Mouse (Mus musculus) hindbrain, embryonic 16.5 days (tissue): ENCODE results near the gene Zfp423. TPM values are rescaled to one million over a fixed set of nuclear protein-coding genes. Genes with fewer than 3 reads are reported as not detected.
A peak's percentile ranks its signal among the peaks of the same experiment; 100 is the strongest.

Experiments
- ATAC-seq: fragments of 200-750 bp; cut with Nextera tagmentation; 2 replicates; pipeline ENCODE4 v1.8.0; 2017; ENCODE audit warnings: moderate TSS enrichment, moderate library complexity
- H3K27ac ChIP-seq: fragments of 300-500 bp; sonication (generic); 2 replicates; pipeline ENCODE4 v1.5.1; 2014; ENCODE audit warnings: low read depth, mild to moderate bottlenecking, control low read depth, low read length, moderate library complexity
- H3K27me3 ChIP-seq: fragments of 300-500 bp; sonication (generic); replicated peaks from 2 replicates; pipeline ENCODE4 v1.6.1; 2014; ENCODE audit warnings: low read length; ENCODE audit not compliant: control insufficient read depth, insufficient read depth
- H3K36me3 ChIP-seq: fragments of 300-500 bp; sonication (generic); 2 replicates; pipeline ENCODE4 v1.6.1; 2014; ENCODE audit warnings: mild to moderate bottlenecking, low read length, moderate library complexity, mixed read lengths; ENCODE audit not compliant: control insufficient read depth, insufficient read depth
- H3K4me1 ChIP-seq: fragments of 300-500 bp; sonication (generic); 2 replicates; pipeline ENCODE4 v1.6.1; 2014; ENCODE audit warnings: low read depth, low read length; ENCODE audit not compliant: control insufficient read depth, insufficient read depth
- H3K4me2 ChIP-seq: fragments of 300-500 bp; sonication (generic); 2 replicates; pipeline ENCODE4 v1.6.1; 2014; ENCODE audit warnings: mild to moderate bottlenecking, low read length, control low read depth, moderate library complexity
- H3K4me3 ChIP-seq: fragments of 300-500 bp; sonication (generic); 2 replicates; pipeline ENCODE4 v1.5.1; 2014; ENCODE audit warnings: mild to moderate bottlenecking, low read length, control low read depth, moderate library complexity
- H3K9ac ChIP-seq: fragments of 300-500 bp; sonication (generic); 2 replicates; pipeline ENCODE4 v1.6.1; 2014; ENCODE audit warnings: low read depth, mild to moderate bottlenecking, control low read depth, low read length, moderate library complexity
- H3K9me3 ChIP-seq: fragments of 300-500 bp; sonication (generic); 2 replicates; pipeline ENCODE4 v1.6.1; 2014; ENCODE audit warnings: mild to moderate bottlenecking, low read length, moderate library complexity; ENCODE audit not compliant: control insufficient read depth
- whole genome bisulfite sequencing: fragments of 180-500 bp; shearing (Covaris S2); extraction: QIAGEN DNeasy Blood & Tissue Kit; methylation state at CpG from one replicate; pipeline ENCODE4 v1.1.7; 2014; 5-methylcytosine and 5-hydroxymethylcytosine counted together
- polyA plus RNA-seq: library from polyadenylated mRNA; unstranded; fragments of >200 nt; fragmentation: Nextera tagmentation; extraction: Ambion mirVana; gene quantifications from 2 replicates; pipeline ENCODE4 v1.2.1, GENCODE M21; 2015

Zfp423 gene
- polyA plus RNA-seq, 1 experiment from 2014 or later = 21.6 TPM

- Histone ChIP-seq H3K27ac (peak overlapping the region; percentile 86), H3K9me3 (no peaks in the 10 kb centered on the region), H3K4me1 (peaks cover 57% of the 10 kb centered on the region), H3K36me3 (no peaks in the 10 kb centered on the region), H3K9ac (peak overlapping the region; percentile 45), H3K4me2 (peak overlapping the region; percentile 29), H3K4me3 (no peak overlapping the region), H3K27me3 (no peaks in the 10 kb centered on the region)
- ATAC-seq = peak; percentile 28
- 13% methylated on average over 25 of the region's 28 CpGs for WGBS
Measured at GRCm38 (mm10) chr8:87690100-87691095, 269.0 kb downstream of the Zfp423 start.

- 41% methylated on average over 6 of the region's 6 CpGs for WGBS
- H3K27me3 ChIP-seq = no peaks in the 10 kb centered on the region
- no peak overlapping the region for H3K4me2 ChIP-seq
- H3K9me3 ChIP-seq = no peaks in the 10 kb centered on the region
- H3K4me3 ChIP-seq = no peak overlapping the region
- ATAC-seq = peak; percentile 24; the same call in 1 of the 2 replicates
- H3K36me3 ChIP-seq = no peaks in the 10 kb centered on the region
- peaks cover 65% of the 10 kb centered on the region for H3K4me1 ChIP-seq
- peak overlapping the region; percentile 86 for H3K27ac ChIP-seq
- peak overlapping the region; percentile 36; the same call in 1 of the 2 replicates for H3K9ac ChIP-seq
Measured at GRCm38 (mm10) chr8:87689192-87689591, 270.2 kb downstream of the Zfp423 start.

- no peaks in the 10 kb centered on the region for H3K9me3 ChIP-seq
- ATAC-seq = no peak
- 40% methylated on average over 4 of the region's 4 CpGs for WGBS
- H3K27ac ChIP-seq = no peak overlapping the region; the same call in 1 of the 2 replicates
- H3K9ac ChIP-seq = no peak overlapping the region
- no peaks in the 10 kb centered on the region for H3K27me3 ChIP-seq
- H3K4me2 ChIP-seq = no peak overlapping the region
- H3K36me3 ChIP-seq = no peaks in the 10 kb centered on the region
- H3K4me1 ChIP-seq = peaks cover 65% of the 10 kb centered on the region
- no peak overlapping the region for H3K4me3 ChIP-seq
Measured at GRCm38 (mm10) chr8:87688348-87688747, 271.0 kb downstream of the Zfp423 start.

GRCm38 (mm10) chr8:87686986-87687698 lies 272.3 kb downstream of the Zfp423 start:
- Histone ChIP-seq H3K36me3 (no peaks in the 10 kb centered on the region), H3K9me3 (no peaks in the 10 kb centered on the region), H3K27me3 (no peaks in the 10 kb centered on the region), H3K4me3 (no peak overlapping the region), H3K4me1 (peaks cover 61% of the 10 kb centered on the region), H3K9ac (0 out of 2 replicates have a peak overlapping the region, but pooled peaks have one; percentile 5), H3K4me2 (no peak overlapping the region), H3K27ac (peak overlapping the region; percentile 65)
- 22% methylated on average over 9 of the region's 10 CpGs for WGBS
- ATAC-seq = peak; percentile 53

GRCm38 (mm10) chr8:87686026-87686425 lies 273.4 kb downstream of the Zfp423 start:
- no peaks in the 10 kb centered on the region for H3K27me3 ChIP-seq
- H3K4me2 ChIP-seq = no peak overlapping the region
- no peaks in the 10 kb centered on the region for H3K9me3 ChIP-seq
- peaks cover 55% of the 10 kb centered on the region for H3K4me1 ChIP-seq
- WGBS = 54% methylated on average over 3 of the region's 3 CpGs
- no peak for ATAC-seq
- no peak overlapping the region for H3K4me3 ChIP-seq
- H3K9ac ChIP-seq = no peak overlapping the region
- H3K27ac ChIP-seq = peak overlapping the region; percentile 33
- no peaks in the 10 kb centered on the region for H3K36me3 ChIP-seq

GRCm38 (mm10) chr8:87685392-87685791 lies 274.0 kb downstream of the Zfp423 start:
- WGBS = 19% methylated on average over 8 of the region's 8 CpGs

GRCm38 (mm10) chr8:87682066-87682465 lies 277.3 kb downstream of the Zfp423 start:
- Histone ChIP-seq H3K36me3 (no peaks in the 10 kb centered on the region), H3K4me3 (no peak overlapping the region), H3K27ac (no peak overlapping the region), H3K4me1 (peaks cover 28% of the 10 kb centered on the region), H3K4me2 (no peak overlapping the region), H3K9me3 (no peaks in the 10 kb centered on the region), H3K27me3 (no peaks in the 10 kb centered on the region), H3K9ac (no peak overlapping the region)
- 75% methylated on average over 3 of the region's 3 CpGs for WGBS
- ATAC-seq = no peak

More at GRCm38 (mm10) chr8:87685392-87685791, 274.0 kb downstream of the Zfp423 start:
- no peak for ATAC-seq
- Histone ChIP-seq H3K4me2 (no peak overlapping the region), H3K9me3 (no peaks in the 10 kb centered on the region), H3K9ac (0 out of 2 replicates have a peak overlapping the region, but pooled peaks have one; percentile 4), H3K4me3 (no peak overlapping the region), H3K27me3 (no peaks in the 10 kb centered on the region), H3K27ac (peak overlapping the region; percentile 33; the same call in 1 of the 2 replicates), H3K36me3 (no peaks in the 10 kb centered on the region), H3K4me1 (peaks cover 49% of the 10 kb centered on the region)

GRCm38 (mm10) chr8:87680034-87680433 lies 279.4 kb downstream of the Zfp423 start:
- H3K27me3 ChIP-seq = no peaks in the 10 kb centered on the region
- H3K9me3 ChIP-seq = no peaks in the 10 kb centered on the region
- H3K9ac ChIP-seq = no peak overlapping the region
- H3K27ac ChIP-seq = peak overlapping the region; percentile 7; the same call in 1 of the 2 replicates
- ATAC-seq = no peak
- WGBS = 67% methylated on average over 3 of the region's 3 CpGs
- H3K36me3 ChIP-seq = no peaks in the 10 kb centered on the region
- peaks cover 13% of the 10 kb centered on the region for H3K4me1 ChIP-seq
- H3K4me3 ChIP-seq = no peak overlapping the region
- no peak overlapping the region for H3K4me2 ChIP-seq
